Mouse (Mus musculus): ENCODE results near the gene Grin2c.

Gene Grin2c

DNA sequence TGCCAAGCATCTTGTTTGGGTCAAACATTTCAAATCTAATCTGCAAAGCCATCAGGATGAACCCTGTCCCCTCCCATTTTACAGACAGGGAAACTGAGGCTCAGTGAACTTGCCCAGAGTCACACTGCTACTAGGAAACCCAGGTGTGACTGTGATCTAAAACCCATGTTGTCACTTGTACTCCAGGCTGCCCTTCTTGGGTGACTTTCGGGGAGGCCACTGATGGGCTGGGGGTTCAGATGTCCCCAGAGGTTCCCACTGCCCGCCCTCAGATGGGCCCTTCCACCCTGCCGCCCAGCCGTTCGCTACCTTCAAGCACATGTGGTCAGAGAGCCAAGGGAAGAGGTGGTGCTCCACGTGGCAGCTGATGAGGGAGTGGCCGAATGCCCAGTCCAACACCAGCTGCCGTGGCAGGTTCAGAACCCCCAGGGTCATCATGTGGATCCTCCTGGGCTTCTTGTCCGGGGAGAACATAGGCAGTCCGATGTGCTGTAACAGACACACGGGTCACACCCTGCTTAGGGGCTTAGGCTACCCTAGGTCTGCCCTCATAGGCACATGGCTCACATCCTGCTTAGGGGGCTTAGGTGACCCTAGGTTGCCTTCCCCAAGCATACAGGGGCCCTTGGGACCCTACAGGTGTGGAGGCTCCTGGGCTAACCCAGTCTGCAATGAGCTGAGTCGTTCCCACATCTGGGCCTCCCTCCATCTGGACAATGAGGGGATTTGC lies 17.0 kb upstream of the Grin2c start:
- no peak for DNase-seq (ENCODE audit: low read depth, low spot score)

DNA sequence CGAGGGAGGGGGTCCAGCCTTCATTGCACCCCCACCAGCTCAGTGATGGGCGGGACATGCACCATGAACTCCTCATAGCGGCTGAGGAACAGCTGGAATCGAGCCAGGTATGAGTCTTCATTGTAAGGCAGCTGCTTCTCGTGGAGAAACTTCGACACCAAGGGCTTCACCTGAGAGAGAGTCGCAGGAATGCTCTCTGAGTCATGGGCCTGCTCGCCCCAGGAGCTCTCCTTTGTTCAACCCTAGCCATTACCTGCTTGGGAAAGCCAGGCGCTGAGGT lies 16.4 kb upstream of the Grin2c start:
- DNase-seq (ENCODE audit: low read depth, low spot score): no peak

DNA sequence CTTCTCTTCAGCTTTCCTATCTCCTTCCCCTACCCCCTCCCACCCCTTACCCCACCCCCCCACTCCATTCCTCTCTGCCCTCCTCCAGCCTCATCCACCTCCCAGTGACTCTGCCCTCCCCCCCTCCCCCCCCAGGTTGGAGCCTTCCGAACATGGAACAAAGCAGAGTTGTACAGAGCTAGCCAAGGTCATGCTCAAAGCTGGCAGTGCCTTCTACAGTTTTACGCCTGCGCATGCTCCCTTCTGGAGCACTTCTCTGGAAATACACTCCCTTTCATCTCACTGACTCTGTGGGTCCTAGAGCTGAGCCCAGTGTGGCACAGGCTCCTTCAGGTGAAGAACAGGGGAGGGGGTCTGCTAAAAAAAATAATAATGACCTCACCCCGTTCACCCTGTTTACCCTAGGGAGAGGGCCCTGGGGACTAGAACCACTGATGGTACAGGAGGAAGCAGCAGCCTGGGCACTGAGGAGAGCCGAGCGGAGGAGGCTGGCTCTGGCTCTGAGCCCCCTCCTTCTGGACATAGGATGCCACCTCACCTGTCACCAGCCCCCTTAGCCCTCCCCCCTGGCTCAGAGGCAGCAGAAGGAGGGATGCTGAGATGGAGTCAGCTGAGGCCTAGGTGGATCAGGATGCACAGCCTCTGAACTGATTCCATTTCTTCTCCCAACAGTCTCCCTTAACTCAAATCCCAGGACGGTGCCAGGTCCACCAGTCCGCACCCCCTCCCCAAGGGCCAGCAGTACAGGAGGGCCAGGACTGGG lies 15.9 kb upstream of the Grin2c start:
- DNase-seq (ENCODE audit: low read depth, low spot score): no peak

DNA sequence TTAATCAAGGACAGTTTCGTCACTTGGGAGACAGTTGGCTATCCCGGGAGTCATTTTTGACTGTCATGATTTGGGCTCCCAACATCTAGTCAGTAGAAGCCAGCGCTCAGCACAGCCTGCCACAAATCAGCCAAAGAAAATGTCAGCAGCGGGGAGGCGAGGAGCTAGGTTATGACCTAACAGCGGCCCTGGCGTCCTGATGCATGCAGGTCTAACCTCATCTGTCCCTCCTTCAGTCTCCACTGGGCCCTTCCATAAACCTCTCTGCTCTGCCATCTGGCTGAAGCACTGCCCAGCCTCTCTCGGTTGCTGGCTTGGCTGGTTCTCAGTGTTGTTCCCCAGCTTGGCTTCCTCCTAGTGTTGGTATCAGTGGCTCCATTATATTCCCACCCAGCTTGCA lies 15.3 kb upstream of the Grin2c start:
- no peak for DNase-seq (ENCODE audit: low read depth, low spot score)

DNA sequence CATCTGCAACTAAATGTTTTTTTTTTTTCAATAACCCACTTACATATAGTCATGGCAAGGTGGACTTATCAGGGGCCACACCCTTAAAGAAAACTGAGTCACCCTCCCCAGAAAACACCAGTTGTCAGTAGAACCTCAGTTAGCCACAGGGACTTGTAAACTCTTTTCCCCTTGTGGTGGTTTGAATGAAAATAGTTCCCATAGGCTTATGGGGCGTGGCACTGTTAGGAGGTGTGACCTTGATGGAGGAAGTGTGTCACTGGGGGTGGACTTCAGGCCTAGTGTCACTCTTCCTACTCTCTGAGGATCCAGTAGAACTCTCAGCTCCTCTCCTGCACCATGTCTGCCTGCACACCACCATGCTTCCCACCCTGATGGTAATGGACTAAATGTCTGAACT lies 12.7 kb upstream of the Grin2c start:
- DNase-seq (ENCODE audit: low read depth, low spot score): peak; percentile 87

DNA sequence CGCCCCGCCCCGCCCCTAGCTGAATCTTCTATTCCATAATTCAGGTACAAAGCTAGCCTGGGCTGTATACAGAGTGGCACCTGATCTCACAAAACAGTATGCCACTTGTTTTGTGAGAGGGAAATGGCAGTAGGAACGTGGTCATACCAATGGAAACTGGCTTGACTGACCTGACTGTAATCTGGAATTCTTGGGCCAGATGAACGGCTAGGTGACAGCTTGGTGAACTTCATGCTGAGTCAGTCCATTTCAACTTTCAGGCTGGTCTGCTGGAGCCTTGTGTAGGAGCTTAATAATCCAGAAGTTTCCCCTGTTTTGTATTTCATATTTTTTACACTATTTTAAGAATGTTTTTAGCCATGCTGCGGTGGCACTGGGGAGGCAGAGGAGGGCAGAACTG lies 11.1 kb upstream of the Grin2c start:
- peak; percentile 13 for DNase-seq (ENCODE audit: low read depth, low spot score)

DNA sequence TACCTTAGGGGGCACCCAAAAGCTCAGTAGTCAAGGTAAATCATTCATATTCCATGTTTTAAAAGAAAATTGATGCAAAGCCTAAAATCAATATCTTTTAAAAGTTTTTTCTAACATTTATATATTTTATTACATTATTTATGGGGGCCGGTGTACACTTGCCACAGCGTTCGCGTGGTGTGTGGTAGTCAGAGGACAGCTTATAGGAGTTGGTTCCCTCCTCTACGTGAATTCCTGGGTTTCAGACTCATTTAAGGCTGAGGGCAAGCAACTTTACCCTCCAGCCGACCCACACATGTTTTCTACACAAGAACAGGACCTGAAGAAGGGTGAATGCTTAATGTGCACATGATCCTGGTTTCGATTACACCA lies 10.5 kb upstream of the Grin2c start:
- DNase-seq (ENCODE audit: low read depth, low spot score): peak; percentile 26

DNA sequence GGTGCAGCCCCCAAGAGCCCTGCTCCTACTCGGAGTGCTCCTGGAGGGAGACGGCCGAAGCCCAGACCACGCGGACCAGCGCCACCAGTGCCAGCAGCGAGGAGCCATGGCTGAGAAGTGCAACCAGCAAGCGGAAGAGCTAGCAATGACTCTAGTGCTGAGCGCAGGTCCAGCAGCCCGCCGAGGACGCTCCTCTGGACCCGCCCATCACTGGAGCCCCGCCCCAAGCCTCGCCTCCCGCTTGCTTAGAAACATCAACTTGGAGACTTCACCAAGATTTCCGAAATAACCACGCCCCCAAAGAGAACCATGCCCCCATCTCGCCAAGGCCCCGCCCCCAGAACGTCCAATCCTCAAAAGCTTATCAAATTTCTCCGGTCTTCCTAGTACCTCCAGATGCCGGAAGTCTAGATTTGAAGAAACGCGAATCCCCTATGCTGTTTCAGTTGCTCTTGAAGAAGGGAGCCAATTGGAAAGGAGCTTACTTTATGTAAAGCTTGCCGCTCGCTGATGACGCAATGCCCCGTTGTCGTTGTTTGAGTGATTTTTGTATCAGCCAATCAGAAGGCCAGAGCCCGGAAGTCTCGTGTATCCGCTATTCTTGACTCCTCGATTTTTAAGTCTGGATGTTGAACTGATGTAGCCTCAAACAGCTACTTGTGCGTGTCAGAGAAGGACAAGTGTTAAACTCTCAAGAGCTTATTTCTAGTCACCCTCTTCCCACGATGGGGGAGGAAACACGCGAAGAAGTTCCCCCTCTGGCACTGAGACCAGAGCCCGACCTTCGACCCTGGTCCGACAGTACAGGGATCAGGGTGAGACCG lies 9.9 kb upstream of the Grin2c start, which contains the start of gene Fdxr:
TSS of gene Fdxr (minus strand) at position 271 of the 824 bp plus-strand sequence.
- DNase-seq (ENCODE audit: low read depth, low spot score): peak; percentile 100

DNA sequence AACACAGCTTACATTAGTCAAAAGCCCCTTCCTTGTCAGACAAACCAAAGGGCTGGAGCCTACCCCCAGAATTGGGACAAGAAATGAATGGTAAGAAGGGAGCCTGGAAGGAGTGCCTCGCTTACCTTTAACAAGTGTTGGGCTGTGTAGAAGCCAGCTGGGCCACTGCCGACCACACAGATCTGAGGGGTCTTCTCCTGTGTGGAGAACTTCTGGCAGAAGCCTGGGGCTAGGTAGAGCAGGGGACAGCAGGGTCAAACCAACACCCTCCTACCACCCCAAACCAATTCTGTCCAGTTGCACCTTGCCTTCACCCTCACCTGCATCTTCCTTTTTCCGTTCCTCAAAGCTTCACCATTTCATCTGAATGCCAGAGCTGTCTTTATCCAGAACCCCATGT lies 8.9 kb upstream of the Grin2c start:
- DNase-seq (ENCODE audit: low read depth, low spot score): no peak

DNA sequence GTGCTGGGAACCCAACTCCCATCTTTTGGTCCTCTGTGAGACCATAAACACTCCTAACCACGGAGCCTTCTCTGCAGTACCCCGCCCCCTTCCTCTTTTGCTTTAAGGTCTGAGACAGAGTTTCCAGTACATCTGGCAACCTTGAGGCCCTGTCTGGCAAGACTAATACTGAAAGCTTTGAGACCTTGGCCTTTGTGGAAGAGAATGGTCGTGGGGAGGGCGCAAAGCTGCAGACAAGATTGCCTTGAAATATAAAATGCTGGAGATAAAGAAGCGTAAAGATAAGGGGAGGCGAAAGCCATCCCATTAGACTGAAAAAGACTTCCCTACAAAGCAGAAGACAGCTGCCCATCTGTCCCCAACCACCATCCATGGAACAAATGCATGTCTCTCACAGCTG lies 8.5 kb upstream of the Grin2c start:
- peak; percentile 28 for DNase-seq (ENCODE audit: low read depth, low spot score)

DNA sequence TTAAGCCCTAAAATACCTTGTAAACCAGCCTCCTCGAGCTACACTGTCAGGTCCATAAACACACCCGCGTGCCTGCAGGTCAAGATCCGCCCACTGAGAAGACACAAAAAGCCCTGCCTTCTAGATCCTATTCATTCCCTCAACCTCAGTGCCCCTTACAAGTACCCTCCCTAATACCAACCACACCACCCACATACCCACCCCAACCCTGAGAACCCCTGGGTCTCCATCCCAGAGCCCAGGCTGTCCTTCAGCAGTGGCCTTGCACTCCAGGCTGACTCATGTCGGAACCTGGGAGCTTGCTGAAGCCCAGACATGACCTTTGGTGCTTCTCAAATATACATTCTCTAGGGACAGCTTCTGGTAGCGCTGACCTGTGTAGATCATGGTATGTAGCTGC lies 7.7 kb upstream of the Grin2c start:
- no peak for DNase-seq (ENCODE audit: low read depth, low spot score)

DNA sequence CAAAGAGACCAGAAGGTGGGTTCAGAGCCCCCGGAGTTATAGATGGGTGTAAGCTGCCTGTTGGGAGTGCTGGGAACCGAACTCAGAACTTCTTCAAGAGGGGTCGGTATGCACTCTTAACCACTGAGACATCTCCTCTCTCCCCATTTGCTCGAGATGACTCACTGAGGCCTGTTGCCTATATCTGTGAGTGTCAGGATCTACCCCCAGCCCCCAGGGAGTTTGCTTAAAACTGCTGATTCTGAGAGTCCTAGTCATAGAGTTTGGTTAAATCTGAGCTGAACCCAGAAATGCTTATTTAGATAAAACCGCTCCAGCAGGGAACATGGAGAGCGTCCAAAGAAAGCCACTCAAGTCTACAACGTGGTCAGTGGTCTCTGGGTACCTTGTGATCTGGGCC lies 7.1 kb upstream of the Grin2c start:
- DNase-seq (ENCODE audit: low read depth, low spot score): peak; percentile 72

DNA sequence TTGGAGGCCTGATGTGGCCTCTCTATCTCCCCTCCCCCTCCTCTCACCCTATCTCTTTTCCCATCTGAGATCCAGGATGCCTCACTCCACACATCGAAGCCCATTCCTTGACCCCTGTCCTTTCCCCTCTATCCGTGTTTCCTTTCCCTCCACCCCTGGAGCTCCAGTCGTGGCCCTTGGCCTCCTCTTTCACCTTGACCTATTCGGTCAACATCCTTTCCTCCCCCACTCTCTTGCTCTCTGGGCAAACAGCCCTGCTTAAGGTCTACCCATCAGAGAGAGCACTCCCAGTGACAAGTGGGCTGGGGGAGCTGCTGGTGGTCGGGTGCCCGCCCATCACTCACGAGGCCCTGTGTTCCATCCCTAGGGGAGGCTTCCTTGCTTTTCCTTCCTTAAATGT lies 6.7 kb upstream of the Grin2c start:
- no peak for DNase-seq (ENCODE audit: low read depth, low spot score)

DNA sequence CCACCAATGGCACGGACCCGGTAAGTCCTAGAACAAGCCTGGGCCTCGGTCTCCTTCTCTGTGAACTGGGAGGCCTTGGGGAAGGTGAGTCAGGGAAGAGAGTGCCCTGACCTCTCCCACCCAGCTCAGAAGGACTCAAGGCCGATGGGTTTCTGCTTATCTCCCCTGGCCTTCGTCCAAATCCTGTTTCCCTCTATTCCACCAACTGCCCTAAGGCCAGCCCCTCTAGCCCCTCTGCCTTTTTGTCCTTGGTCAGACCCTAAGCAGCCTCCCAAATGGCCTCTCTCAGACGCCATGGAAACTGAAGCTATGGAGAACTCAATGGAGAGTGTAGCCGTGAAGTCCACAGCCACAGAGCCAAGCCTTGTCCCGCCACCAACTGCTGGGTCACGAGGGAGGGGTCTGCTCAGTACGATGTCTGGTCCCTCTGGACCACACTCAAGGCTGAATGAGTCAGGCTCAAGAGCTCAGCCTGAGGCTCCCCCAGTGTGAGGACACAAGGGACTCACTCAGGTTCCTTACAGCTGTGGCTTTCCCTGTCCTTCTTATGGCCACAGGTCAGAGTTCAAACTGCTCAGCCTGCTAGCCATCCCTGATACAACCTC lies 6.0 kb upstream of the Grin2c start:
- no peak for DNase-seq (ENCODE audit: low read depth, low spot score)

DNA sequence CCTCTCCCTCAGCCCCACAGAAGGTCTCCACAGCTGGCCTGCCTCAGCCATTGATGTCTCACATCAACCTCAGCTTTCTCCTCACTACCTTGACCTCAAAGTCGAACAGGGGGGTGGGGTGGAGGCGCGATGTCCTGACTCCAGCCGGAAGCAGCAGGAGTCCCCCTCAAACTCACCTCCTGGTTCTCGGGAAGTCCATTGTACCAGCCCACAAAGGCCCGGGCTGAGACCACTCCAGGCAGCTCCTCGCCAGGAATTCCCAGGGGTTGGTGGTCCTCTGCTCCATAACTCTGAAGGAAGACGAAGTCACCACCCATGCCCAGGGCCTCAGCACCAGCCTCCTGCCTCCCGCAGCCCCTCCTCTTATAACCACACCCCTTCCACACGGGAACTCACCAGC lies 4.4 kb upstream of the Grin2c start:
- DNase-seq (ENCODE audit: low read depth, low spot score): no peak

DNA sequence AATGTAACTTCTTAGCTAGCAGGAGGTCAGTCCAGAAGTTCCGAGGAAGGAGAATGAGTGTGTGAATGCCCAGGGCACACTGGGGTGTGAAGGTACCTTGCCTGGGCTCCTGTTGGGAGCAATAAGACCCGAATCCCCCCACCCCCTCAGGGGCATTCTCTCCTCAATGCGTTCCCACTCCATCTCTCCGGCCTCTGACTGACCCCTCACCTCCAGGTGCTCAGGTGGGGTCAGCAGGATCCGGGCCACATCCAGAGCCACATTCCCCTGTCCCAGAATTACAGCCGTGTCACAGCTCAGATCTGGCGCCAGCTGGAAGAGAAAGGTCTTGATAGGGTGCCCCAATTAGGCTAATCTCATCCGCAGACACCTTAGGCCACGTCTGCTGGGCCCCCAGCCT lies 4.0 kb upstream of the Grin2c start:
- DNase-seq (ENCODE audit: low read depth, low spot score): no peak

DNA sequence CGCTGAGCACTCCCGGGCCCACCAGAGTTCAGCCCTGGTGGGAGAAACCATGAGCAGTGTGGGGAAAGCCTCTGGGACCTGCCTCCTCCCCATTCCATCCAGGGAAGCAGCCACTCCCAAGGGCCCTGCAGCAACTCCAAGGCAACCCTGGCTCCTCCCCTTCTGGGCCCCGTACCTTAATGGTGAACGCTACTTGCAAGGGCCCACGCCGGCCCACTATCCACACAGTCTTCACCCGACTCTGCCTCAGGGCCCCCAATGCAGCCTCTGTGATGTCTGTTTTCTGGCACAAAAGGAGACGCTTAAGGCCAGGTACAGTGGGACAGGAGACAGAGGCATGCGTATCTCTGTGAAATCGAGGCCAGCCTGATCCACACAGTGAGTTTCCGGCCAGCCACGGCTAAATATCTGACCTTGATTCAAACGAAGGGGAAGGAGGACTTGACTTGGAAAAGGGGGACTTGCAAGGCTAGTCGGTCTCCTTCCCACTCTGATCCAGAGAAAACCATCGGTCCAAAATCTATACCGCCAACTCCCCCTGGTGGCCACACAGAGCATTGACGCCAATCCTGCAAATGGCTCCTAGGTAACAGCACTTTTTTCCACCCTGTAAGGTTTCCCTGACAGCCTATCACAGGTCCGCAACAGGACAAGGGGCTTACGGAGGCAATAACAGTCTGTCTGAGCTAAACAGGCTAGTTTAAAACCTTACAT lies 3.3 kb upstream of the Grin2c start:
- DNase-seq (ENCODE audit: low read depth, low spot score): peak; percentile 85

DNA sequence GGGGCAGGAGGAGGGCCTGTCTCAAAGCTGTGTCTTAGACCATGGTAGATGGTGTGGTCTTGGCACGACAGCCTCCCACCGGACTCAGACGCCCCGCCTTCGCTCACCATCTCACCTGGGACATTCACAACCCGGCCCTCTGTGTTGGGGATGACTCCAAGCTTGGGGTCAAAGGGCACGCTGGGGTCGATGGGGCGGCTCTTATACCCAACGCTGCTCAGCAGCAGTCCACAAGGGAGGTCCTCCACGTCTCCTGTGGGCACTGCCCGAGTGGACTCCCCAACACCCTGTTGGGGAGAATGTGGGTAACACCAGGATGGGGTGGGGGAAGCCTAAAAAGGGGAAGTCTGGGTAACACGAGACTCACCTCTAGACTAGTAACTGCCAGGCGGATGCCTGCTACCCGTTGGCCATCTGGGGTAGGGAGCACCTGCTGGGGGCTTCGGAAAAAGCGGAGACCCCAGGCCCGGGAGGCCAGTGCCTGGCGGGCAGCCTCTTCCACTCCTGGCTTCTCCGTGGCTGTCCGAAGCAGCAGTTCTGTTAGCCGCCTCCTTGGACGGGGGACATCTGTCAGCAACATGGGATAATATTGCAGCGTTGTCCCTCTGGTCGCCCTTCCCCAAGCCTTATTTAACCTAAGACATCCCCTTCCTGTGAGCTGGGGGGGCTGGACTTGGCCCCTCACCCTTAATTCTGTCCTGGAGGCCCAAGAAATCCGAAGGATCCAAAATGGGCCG lies 2.5 kb upstream of the Grin2c start:
- no peak for DNase-seq (ENCODE audit: low read depth, low spot score)

DNA sequence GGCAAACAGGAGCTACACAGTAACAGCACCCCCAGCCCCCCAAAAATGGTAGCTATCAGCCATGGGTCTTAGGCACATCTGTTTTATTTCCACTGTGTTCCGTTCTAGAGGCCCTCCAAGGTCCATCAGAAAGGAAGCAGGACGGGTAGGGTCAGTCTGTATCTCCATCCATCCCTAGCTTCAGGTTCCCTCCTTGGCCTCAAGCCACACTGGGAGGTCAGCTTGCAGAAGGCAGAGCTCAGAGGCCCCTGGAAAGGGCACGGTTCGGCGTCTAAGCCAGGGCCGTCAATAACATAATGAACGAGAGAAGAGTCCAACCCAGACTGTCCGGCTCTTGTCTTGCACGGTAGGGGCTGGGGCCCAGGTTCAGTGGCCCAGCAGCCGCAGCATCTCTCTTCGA lies 915 bp upstream of the Grin2c start:
- DNase-seq (ENCODE audit: low read depth, low spot score): no peak

DNA sequence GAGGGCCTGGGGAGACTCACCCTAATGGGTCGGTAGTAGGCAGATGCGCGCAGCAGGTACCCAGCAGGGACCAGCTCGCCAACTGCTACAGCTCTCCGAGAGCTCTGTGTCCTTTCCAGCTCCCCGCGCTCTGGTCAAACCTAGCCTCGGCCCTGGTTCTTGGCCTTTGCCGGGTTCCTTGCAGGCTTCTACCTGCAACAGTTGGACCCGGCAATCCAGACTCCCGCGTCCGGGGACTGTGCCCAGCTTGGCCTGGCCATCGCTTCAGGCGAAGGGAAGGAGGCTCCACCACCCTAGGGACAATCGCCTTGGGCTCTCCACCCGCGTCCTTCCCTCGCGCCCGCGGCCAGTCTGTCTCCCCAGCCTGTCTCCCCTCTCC lies 654 bp downstream of the Grin2c start:
- DNase-seq (ENCODE audit: low read depth, low spot score): no peak

DNA sequence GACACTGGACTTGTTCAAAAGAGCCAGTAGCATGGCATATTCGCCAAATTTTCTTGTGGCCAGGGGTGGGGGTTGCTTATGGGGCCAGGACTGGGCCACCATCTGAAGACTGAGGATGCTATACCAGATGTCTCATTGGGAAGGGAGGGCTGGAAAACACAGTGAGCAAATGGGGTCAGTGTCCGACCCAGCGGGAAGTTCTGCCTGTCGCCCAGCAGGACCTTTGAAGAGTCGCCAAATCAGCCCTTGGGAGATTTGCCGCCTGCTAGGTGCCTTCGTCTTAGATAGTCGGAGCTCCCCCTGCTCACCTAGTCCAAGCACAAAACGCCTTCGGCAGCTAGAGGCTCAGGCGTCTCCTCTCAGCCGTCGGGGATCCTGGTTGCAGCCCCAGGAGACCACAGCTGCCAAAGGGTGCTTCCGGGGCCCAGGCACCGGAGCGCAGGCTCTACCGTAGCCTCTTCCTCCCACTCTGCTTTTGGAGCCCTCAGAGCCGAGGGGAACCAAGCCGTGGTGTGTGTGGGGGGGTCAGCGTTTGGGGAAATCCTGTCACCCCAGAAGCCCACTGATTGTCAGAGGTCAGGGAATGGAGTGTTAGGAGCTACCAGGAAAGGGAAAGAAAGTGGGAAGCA lies 1.2 kb downstream of the Grin2c start:
- no peak for DNase-seq (ENCODE audit: low read depth, low spot score)

All from 3T3-L1 (cell line).